Mouse (Mus musculus) gastrocnemius, postnatal 4 days (tissue): ENCODE measurements at regions not wholly inside any gene's neighbourhood (a gene's known extent, or its start where the extent isn't known, plus 50 kb on each side); places are given as distances from the start of the nearest gene placed in this dataset.

ENCODE experiments used
- DNase-seq, 2 experiments: peaks; one replicate each; pipeline ENCODE4 v3.0.0; 2021 to 2022; ENCODE audit warnings: low spot score in 2 of 2, mixed read lengths in 2 of 2

- DNase-seq, result no peak
Measured at GRCm38 (mm10) chr1:60636802-60637452, 70.0 kb upstream of the Raph1 start.

GRCm38 (mm10) chr1:60627786-60628453, 61.0 kb upstream of the Raph1 start:
- peak in 1 of 2 experiments; percentile 29 for DNase-seq

DNA sequence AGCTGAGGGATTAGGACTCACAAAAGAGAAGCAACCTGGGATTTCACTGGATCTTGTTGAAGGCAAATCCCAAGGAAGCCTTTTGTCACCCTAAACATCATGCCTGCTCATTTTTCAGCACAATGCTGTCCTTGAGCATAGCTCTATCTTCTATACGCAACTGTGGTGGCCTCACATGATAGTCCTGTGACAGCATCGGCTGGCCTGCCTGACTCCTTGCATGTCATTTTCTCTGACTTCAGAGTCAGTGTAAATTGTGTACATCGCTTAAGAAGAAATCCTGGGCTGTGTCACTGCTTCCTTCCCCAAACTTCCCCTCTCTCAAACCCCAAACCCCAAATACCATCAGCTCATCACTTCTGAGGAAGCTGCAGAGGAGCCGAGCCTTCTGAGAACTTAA, 60.5 kb upstream of the Raph1 start:
- DNase-seq, result no peak

- no peak for DNase-seq
Measured at GRCm38 (mm10) chr1:60625698-60626486, 59.0 kb upstream of the Raph1 start.

DNA sequence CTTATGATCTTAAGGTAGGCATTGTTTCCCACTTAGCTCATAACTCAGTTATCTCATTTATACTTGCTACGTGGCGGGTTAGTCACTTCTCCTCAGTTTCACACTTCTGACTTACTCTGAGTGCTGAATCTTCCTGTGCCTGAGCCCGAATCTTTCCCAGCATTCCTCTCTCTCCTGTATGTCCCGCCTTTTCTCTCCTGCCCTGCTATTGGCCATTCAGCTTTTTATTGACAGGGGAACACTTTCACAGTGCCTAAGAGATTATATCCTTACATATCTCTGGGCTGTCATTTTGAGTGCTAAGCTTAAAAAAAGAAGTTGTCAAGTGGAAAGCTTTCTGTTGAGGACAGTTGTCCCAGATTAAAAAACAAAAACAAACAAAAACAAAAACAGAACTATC, 57.3 kb upstream of the Raph1 start:
- DNase-seq, result no peak

GRCm38 (mm10) chr1:60623440-60624016, 56.6 kb upstream of the Raph1 start:
- no peak for DNase-seq

GRCm38 (mm10) chr1:60621770-60622169, 54.9 kb upstream of the Raph1 start:
- peak in 1 of 2 experiments; percentile 4 for DNase-seq

- DNase-seq, result no peak
Measured at GRCm38 (mm10) chr1:60621064-60621726, 54.3 kb upstream of the Raph1 start.

DNA sequence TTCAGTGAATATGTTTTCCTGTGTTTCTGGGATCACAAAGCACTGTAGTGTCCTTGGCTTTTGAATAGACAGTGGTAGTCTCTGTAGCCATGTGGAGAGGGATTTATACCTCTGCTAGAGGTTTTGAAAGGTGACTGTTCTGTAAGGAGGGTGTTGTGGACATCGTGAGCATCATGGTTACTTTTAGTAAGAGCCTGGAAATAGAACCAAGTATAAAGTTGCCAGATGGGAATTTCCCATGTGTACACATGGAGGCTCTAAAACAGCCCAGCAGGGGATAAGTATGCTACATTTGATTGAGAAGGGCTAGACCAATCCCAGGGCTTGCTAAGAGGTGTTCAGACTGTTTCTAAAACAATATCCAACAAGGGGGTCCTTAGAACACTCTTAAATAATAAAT, 51.5 kb upstream of the Raph1 start:
- DNase-seq, result peak in 1 of 2 experiments; percentile 2

GRCm38 (mm10) chr1:60616916-60617315, 50.0 kb upstream of the Raph1 start:
- no peak for DNase-seq
